In the genomic region with DNA sequence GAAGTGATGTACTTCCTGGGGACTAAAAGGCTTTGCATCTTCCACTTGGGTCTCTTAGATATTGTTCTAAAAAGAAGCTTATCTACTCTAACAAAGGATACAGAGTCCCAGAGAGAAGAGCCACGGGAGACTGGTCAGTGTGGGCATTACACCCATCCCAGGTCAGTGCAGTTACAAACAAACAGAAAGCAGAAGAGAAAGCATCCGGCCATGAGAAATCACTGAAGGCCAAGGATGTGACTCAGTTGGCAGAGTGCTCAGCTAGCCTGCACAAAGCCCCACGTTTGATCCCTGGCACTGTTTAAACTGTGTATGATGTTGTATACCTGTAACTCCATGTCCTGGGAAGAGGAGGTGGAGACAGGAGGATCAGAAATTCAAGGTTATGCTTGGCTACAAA, we compare ENCODE assay signal across 8 mouse cellular contexts.
"Had no signal": no experiment of that assay in that cellular context is flagged by ENCODE, and none has a peak within 500 bp of the region (broad histone marks: within the 10 kb centered on the region; RNA-seq: fewer than 3 reads in every experiment).

No protein-coding gene starts in this region.

- DNase-seq: kidney, postnatal 4 days; left cerebral cortex, postnatal 4 days; liver, postnatal 0 days; midbrain, embryonic 14.5 days; right cerebral cortex, postnatal 4 days; thymus, adult 2 months; thymus, postnatal 14 days; thymus, postnatal 4 days had no signal

- ATAC-seq: liver, postnatal 0 days had no signal
